Mouse (Mus musculus) left cerebral cortex, postnatal 4 days (tissue): ENCODE data around the gene Rrp8. TPM values are rescaled to one million over a fixed set of nuclear protein-coding genes. Genes with fewer than 3 reads are reported as not detected.

Experiments
- DNase-seq: peaks from one replicate; pipeline ENCODE4 v3.0.0-alpha.2; 2022
- intact Hi-C: fragments of 180-260 bp; cut with DNase I; formaldehyde crosslinking; loops from one replicate; pipeline ENCODE4 v1.15.1; 2025
- total RNA-seq, 2 experiments: library from RNA; stranded (reverse); gene quantifications; 2 replicates each; pipeline ENCODE4 v1.2.3; 2021

Rrp8 gene
- 10 to 100 TPM; 11.3 to 13.9 TPM for total RNA-seq

DNA sequence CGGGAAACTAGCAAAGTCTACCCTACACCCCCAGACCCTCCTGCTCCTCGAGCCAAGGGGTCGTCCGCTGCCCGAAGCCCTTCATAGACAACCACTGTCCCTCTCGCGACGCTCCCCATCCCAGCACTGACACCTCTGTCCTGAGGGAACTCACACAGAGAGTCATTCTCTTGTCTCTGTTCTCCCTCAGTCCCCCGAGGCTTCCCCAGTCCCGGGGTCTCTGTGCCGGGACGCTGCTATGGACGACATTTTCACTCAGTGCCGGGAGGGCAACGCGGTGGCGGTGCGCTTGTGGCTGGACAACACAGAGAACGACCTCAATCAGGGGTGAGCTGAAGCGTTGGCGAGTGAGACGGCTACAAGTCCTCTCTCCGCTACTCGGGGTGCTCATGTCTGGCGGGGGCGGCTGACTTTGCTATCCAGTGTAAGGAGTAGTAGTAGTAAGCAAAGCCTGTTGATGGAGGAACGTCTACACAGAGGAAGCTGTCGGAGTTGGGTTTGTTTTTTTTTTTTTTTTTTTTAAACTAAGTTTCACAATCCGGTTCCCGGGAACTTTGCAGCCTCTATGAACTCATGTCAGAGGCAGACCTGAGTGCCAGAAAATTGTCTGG is at the start of gene Rrp8:
TSS of gene Rrp8 (minus strand) at position 475 of the 611 bp plus-strand sequence.
- intact Hi-C loops = loop anchor here (10.0 kb wide), 1 partner anchor 182 kb away; the partner anchor contains the start of gene Smpd1
- no peak for DNase-seq

DNA sequence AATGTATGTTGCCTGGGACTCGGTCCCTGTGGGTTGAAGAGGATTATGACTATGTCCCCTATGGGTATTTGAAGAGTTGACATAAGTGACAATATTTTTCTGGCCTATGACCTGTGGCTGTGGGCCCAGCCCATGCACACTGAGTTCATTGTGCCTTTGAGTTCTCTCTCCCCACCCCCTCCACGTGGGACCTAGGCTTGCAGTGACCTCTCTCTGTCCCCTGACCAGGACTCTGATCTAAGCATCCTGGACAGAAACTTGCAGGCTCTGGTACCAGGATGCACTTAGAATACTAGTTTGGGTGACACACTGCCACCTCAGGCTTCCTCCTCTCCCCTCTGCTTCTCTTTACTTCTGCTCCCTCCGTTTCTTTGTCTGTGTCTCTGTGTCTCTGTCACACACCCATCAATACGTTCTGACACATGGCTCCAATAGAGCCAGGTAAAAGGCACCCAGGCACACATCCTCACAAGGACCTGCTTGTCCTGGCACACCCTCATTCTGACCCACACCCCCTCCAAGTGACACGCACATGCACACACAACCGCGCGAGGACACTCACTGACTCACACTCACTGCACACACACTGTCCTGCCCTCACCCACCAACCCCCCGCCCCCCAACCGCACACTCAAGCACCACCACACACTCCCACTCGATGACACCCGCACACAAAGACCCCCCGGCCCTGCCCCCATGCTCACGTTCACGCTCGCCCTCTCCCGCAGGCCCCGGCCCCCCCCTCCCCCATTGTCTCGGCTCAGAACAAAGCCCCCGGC is 49.5 kb upstream of the Rrp8 start:
- intact Hi-C loops = no loop called here

DNA sequence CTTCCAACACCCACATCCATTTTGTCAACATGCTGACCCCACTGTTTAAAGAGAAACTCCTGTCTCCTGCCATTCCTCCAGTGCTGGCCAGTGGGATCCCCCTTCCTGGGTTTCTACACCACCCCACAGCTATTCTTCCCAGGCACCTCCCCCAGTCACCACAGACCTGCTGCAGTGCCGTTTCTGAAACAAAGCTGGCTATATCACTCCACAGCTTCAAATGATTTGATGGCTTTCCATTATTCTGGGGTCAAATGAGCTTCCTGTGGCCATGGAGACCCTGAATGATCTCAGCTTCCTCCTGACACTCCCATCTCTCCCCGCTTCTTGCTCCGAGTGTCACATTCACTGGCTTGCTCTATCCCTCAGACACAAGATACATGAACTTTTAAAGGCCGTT is 47.4 kb upstream of the Rrp8 start:
- DNase-seq = no peak
- intact Hi-C loops = no loop called here

More for the DNA sequence above, 49.5 kb upstream of the Rrp8 start:
- no peak for DNase-seq

DNA sequence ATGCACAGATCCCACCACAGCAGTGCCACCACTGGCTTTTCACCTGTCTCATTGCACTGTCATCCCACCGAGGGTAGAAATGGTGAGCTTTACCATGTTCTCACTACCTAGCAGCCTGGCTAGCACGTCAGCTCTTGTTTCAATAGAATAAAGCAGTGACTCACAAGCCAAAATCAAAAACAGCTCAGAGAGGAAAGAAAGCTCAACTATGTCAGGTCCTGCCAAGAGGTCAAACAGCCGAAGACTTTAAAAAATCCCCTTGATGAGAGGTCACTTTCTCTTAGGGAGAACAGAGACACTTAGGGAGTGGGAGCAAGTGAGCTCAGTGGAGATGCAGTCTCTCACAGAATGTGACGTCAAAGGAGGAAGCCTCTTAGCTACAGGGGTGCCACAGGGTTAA is 46.7 kb upstream of the Rrp8 start:
- intact Hi-C loops = no loop called here
- no peak for DNase-seq

DNA sequence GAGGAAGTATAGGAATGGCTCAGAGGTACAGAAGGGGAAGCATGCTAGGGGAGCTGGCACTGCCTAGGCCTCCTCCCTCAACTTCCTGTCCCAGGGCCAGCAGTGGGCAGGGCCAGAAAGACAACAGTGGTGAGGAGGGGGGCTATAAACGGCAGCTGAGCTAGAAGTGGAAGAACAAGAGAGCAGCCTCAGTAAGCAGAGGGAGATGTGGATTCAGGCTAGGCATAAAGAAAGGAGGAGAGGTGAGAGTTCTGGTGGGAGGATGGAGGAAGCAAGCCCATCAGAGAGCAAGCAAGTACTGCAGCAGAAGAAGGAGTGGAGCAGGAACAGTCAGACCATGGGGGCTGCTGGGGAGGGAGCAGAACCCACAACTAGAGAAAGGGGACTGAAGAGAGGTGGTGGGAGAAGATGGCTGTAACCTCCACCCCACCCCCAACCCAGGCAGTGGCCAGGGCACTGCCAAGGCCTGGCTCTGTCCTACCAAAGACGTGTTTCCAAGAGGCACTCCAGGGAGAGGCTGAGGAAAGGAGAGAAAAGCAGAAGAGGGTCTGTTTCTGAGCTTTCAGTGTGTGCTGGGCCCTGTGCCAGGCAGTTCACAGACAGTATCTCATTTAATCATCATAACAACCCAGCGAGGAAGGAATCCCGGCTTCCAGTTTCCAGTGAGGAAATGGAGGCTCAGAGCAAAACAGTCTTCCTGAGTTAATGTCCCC is 41.5 kb upstream of the Rrp8 start:
- peak; percentile 63 for DNase-seq
- intact Hi-C loops = no loop called here

DNA sequence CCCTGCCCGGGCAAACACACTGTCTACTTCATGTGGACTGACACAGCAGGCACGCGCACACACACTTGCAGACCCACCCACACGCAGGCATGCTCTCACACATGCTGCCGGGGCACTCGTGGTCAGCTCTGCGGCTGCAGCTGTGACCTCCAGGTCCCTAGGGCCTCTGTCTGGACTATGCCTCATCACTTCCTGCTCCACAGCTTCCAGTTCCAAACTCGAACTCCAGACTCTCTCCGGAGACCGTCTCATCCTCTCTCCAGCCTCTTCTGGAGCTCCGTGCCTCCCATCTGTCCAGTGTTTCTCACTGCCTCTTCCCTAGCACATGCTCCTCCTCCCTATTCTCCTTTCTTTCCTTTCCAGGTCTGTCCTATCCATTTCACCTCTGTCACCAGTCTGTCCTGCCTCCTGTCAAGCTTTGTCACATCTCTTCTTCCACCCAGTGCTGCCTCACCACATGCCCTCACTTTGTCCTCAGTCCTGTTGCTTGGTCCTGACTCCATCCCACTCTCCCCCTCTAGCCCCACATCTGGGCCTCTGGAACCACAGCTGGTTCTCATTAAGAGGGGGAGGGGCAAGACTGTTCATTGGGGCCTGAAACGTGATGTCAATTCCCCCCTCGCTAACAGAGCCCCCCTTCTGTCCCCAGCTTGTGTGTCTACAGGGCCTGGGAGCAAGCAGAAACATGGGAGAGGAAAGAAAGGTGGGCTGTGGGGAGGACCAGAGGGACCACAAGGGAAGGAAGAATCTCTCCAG is 40.8 kb upstream of the Rrp8 start:
- no peak for DNase-seq
- intact Hi-C loops = no loop called here

DNA sequence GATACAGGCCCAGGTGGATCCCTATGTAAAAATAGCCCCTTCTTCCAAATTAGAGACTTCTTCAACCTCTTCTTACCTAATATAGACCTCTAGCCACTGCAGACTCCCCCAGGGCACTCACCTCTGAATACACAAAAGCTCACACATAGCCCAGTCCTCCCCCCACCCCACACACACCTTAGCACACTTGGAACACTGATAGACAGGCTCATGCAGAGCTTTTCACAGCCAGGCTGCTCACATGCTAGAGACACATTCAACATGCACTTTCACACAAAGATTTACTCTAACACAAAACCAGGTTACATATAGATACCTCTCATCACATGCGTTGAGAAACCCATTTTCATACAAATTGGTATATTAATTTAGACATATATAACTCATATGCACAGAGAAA is 40.1 kb upstream of the Rrp8 start:
- no peak for DNase-seq
- intact Hi-C loops = no loop called here

DNA sequence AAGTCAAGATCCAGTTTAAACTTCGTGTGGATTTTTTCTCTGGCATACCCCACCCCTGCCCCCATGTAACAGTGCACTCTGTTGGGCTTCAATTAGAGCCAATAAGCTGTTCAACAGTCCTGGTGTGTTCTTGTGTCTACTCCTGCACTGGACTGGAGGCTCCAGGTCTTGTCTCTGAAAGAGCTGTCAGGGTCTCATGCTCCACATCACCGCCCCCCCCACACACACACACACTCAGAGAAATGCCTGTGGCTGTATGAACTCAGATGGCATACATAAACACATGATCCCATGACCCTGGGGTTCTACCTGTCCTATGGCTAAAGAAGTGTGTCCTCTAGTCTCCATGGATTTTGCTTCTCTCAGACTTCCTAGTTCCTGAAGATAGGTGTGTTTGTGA is 38.8 kb upstream of the Rrp8 start:
- DNase-seq = no peak
- intact Hi-C loops = no loop called here

DNA sequence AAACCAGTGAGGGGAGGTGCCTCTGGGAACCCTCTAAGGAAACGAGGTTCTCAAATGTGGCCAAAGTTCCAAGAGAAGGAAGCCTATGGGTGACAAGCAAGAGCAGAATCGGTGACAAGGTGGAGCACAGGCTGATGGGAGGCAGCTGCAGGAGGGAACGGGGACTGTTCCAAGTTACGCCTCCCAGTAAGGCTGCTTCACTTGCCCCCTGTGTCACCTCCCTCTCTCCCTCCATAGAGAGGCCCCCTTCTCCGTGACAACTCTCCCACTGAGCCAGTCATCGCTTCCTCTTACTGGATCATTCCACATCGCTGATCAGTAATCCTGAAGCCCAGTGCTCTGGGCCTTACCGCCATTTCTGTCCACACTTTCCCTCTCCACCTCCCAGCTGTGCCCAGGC is 37.5 kb upstream of the Rrp8 start:
- no peak for DNase-seq
- intact Hi-C loops = no loop called here

DNA sequence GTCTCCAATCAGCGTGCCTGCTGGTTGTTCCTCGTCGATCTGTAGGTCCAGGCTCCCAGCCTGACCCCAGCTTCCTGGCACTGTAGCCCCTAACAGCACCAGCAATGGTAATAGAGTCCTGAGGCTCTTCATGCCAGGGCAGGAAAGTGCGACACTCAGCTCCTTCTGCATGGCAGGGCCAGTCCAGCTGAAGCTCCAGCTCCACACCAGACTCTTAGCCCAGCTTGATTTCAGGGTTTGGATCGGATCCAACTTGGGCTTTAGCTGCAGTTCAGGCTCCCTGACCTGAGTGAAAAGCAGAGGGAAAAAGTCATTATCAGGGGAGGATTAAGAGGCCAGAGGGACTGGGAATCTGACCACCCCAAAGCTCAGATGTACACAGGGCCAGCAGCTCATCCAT is 35.9 kb upstream of the Rrp8 start:
- intact Hi-C loops = no loop called here
- no peak for DNase-seq

DNA sequence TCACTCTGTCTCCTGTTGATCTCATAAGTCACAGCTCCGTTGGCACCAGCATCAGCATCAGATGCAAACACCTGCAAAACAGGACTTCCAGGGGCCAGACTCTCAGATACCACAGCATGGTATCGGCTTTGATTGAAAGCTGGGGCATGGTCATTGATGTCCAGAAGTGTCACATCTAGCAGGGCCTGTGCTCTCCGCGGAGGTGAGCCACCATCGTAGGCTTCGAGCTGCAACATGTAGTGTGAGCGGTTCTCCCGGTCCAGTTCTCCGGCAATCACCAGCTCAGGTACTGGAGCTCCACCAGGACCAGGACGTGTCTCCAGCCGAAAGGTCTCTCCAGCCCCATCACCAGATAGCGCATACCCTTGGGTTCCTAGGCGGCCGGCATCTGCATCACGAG is 35.1 kb upstream of the Rrp8 start:
- DNase-seq = no peak
- intact Hi-C loops = no loop called here

DNA sequence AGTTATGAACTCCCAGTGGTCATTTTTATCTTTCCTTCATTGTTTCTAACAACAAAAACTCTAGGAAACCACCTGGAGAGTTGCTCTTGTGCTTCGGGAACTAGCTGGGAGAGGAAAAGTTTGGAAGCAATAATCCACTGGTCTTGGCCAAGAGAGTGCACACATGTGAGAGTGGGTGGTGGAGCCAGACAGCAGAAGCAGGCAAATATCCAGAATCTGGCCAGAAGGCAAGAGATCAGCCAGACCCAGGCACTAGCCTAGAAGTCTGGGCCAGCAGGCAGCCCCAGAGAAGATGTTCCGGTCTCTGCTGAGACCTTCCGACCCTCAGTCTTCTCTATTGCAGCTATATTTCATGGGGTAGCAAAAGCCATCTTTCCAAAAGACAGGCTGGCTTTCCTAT is 32.8 kb upstream of the Rrp8 start:
- intact Hi-C loops = no loop called here
- no peak for DNase-seq

DNA sequence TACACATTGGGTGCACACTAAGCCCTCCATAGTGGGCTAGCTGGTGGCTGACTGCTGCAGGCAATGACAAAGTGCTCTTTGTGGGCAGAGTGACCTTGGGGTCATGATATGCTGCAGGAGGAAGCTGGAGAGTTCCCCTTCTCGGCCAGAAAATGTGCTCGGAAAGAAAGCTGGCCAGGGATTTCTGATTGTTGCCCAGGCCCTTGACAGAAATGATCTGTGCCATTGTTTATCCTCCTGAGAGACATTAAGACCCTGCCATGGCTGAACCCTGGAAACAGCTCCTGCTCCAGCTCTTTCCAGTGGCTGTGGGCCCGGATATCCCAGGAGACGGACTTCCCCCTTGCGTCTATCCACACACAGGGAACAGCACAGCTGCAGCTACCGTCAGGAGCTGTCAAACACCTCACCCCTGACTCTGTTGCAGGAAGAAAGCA is 30.6 kb upstream of the Rrp8 start:
- intact Hi-C loops = no loop called here
- DNase-seq = no peak

DNA sequence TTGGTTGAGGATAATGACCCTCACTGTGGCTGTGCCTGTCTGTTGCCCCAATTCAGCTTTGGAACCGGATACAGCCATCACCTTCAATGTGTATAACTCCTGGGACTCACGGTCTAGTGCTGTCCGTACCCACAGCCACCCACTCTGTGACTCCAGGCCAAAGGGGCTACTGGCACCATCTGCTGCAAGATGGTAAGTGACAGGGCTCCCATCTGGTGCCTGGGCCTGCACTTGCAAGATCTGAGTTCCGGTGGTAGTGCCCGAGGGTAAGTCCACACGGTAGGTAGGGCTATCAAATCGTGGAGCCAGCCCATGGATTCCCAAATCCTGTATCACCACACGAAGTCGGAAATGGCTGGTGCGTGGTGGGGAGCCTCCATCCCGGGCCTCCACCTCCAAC is 27.1 kb upstream of the Rrp8 start:
- intact Hi-C loops = no loop called here
- DNase-seq = no peak

DNA sequence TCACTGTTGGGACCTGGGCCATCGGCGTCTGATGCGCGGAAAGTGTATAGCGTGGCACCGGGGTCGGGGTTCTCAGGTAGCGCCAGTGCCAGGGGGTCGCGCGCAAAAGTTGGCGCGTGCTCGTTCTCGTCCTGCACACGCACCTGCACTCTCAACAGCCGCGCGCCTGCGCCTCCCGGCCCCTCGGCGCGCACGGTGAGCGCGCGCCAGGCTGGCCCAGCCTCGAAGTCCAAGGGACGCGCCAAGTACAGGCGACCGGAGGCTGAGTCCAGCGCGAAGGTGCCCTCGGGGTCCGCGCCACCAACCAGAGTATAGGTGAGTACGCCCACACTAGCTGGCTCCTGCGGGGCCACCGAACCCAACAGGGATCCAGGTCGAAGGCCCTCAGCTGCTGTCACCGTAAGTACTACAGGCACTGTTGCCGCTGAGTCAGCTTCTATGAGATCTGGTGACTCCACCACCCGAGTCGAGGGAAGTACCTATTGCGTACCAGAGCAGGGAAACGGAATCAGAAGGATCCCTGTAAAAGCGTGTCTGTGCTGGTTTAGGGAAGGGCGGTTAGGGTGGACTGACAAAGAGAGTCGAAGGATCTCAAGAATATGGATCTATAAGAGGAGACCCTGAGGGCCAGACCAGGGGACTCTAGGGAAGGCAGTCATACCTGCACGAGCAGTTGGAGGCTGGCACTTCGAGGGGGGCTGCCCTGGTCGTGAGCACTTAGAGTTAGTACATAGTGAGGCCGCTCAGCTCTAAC is 25.5 kb upstream of the Rrp8 start:
- intact Hi-C loops = no loop called here
- DNase-seq = no peak

DNA sequence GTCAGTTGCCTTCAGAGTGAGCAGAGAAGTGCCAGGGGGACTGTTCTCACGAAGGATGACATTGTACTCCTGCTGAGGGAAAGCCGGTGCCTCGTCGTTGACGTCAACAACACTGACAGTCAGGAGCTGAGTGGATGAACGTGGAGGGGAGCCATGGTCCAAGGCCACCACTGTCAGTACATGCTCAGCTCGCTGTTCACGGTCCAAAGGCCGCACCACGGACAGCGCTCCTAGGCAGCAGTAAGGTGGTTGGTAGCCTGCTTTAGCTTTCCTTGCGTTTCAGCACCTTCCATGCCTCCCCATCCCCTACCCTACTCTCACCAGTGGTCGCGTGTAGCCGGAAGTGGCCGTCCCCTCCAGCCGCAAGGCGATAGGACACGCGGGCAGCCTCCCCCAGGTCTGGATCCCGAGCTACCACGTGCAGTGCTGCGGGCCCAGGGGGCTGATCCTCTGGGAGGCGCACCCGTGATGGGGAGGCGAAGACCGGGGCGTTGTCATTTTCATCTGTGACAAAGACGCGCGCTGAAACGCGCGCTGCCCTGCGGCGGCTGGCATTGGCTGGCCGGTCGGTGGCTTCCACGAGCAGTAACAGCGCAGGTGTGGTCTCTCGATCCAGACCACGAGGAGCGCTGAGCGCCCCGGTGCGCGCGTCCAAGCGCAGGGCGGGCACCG is 24.8 kb upstream of the Rrp8 start:
- DNase-seq = no peak
- intact Hi-C loops = no loop called here

DNA sequence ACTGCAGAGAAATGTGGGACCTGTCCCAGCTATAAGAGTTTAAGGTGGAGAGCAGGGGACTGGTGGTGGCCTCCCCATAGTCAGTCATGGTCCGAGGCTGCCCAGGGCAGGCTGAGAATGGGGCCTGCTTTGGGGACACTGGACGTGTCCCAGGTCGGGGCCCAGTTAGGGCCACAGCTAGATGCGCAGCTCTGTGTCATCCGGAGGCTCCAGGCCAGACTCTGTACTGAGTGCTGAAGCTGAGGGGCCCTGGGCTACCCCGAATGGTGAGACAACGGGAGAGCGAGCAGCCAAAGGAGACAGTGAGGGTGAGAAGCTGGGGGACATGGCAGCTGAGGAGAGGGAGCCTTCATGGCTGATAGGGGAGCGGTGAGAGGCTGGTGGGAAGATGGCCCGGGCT is 16.1 kb upstream of the Rrp8 start:
- intact Hi-C loops = no loop called here
- DNase-seq = no peak

DNA sequence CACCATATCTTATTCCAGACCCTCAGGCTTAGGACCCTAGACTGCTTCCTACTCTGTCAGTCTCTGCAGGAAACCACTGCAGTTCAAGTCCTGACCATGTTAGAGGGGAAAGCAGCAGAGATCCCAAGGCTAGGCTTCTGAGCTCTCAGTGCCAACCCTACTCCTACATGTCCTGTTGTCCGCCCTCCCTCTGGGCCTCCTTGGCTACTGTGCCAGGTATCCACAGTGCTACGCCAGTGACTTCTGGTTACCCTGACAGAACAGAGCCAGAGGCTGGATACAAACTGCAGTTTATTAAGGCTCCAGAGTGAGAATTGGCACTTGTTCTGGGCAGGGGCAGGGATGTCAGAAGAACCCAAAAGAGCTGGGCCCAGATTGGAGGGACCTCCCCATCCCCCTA is 15.5 kb upstream of the Rrp8 start:
- DNase-seq = no peak
- intact Hi-C loops = no loop called here

DNA sequence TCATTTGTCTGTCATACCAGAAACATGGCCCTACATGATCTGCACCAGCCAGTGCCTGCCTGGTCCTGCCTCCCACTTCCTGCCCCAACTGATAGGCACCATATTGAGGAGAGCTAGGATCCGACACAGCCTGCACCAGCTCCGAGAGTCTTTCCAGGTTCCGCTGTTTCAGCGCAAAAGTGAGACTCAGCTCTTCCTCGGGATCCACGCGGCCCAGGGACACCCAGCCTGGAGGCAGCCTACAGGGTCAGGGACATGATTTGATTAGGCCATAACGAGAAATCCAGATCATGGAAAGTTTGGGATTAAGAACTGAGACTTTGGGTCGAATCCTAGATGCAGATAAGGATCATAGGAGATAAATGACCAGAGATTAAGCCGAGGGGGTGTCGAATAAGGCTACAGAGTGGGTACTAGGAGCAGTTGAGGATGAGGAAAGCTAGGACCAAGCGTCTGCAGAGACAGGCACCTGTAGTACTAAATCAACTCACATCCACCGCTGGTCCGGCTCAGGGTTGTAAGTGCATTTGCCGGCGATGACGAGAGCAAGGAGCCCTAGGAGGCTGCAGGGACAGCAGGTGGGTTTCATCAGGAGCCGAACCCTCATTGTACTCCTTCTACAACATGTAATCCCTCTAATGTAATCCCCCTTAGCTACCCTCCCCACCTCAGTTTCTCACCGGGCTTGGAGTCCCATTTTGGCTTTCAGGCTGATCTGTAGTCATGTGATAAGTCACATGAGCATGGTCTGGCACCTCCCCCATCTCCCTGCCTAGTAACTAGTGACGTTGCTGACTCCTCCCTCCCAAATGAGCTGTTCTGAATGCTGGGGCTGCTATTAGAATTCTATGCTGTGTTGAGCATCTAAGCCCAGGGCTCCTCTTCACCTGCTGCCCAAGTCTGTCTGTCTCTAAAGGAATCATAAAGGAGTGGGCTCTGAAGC is 14.6 kb upstream of the Rrp8 start, which contains the start of gene Tpp1:
TSS of gene Tpp1 (minus strand) at position 745 of the 943 bp plus-strand sequence.
- DNase-seq = peak; percentile 90
- intact Hi-C loops = no loop called here
